9 mouse cellular contexts compared by ENCODE assay signal in genomic region chr11:78856310-78856709, GRCm38 (mm10). TPM values are rescaled to one million over a fixed set of nuclear protein-coding genes. Genes with fewer than 3 reads are reported as not detected.
DNase-seq lines count a peak whose midpoint lies in the region; ATAC-seq and TF ChIP-seq lines count a peak whose summit lies in the region.
"Had no signal": no experiment of that assay in that cellular context is flagged by ENCODE, and none has a peak within 500 bp of the region (broad histone marks: within the 10 kb centered on the region; RNA-seq: fewer than 3 reads in every experiment).

No protein-coding gene starts in this region.

- DNase-seq in heart, adult 18-20 months: peak; percentile 79 to 92
- DNase-seq in embryonic facial prominence, embryonic 14.5 days (ENCODE audit: low spot score): peak; percentile 72
- DNase-seq in heart, postnatal 36 days: peak; percentile 84 to 90
- DNase-seq in left cerebral cortex, adult 11 months (ENCODE audit: low spot score): peak; percentile 48
- DNase-seq in mesoderm, embryonic 11.5 days (ENCODE audit: low read depth, low spot score): peak; percentile 88
- DNase-seq in spleen, postnatal 10 days (ENCODE audit: low spot score in 2 of 2): peak; percentile 76 to 89

- no peaks in the 10 kb centered on the region for H3K27me3 ChIP-seq in heart, embryonic 11.5 days (ENCODE audit: control insufficient read depth, insufficient read depth, low read length)
- H3K27me3 ChIP-seq in embryonic facial prominence, embryonic 14.5 days (replicated peaks; ENCODE audit: control insufficient read depth, insufficient read depth, low read length): no peaks in the 10 kb centered on the region
- H3K27me3 ChIP-seq: stomach, embryonic 15.5 days had no signal

- 11% methylated on average over 7 of the region's 7 CpGs for WGBS in heart, embryonic 11.5 days (ENCODE audit: insufficient replicate concordance)
- 12% methylated on average over 7 of the region's 7 CpGs for WGBS in bone marrow, adult 2 months
- WGBS in embryonic facial prominence, embryonic 14.5 days: 8% methylated on average over 7 of the region's 7 CpGs

- H3K4me2 ChIP-seq in heart, embryonic 11.5 days: no peak overlapping the region
- no peak overlapping the region for H3K4me2 ChIP-seq in embryonic facial prominence, embryonic 14.5 days (ENCODE audit: low read depth, low read length)
- H3K4me2 ChIP-seq: stomach, embryonic 15.5 days had no signal

- H3K9ac ChIP-seq in heart, embryonic 11.5 days (ENCODE audit: low read depth, low read length): no peak overlapping the region
- no peak overlapping the region for H3K9ac ChIP-seq in embryonic facial prominence, embryonic 14.5 days (ENCODE audit: low read depth, low read length)
- H3K9ac ChIP-seq: stomach, embryonic 15.5 days had no signal

- intact Hi-C loops in heart, postnatal 36 days (cut with DNase I): loop anchor here (1.0 to 10.0 kb wide), 4 partner anchors 67 to 438 kb away; partner anchors contain the start of gene Gm9964

- no peak overlapping the region for H3K4me3 ChIP-seq in heart, embryonic 11.5 days (ENCODE audit: low read depth, low read length)
- H3K4me3 ChIP-seq in bone marrow, adult 2 months (replicated peaks; ENCODE audit: control insufficient read depth, low read depth, low read length): no peak overlapping the region
- H3K4me3 ChIP-seq in embryonic facial prominence, embryonic 14.5 days (ENCODE audit: low read depth, low read length): no peak overlapping the region
- H3K4me3 ChIP-seq: stomach, embryonic 15.5 days had no signal

- TF ChIP-seq CTCF in bone marrow, adult 2 months (IDR thresholded peaks at IDR 0.05; ENCODE audit: control insufficient read depth, insufficient read depth, low read length): peak; percentile 96

- no peaks in the 10 kb centered on the region for H3K9me3 ChIP-seq in heart, embryonic 11.5 days (replicated peaks; ENCODE audit: control insufficient read depth, low read length)
- no peaks in the 10 kb centered on the region for H3K9me3 ChIP-seq in embryonic facial prominence, embryonic 14.5 days (ENCODE audit: control insufficient read depth, low read length)
- H3K9me3 ChIP-seq: stomach, embryonic 15.5 days had no signal

- no peaks in the 10 kb centered on the region for H3K4me1 ChIP-seq in heart, embryonic 11.5 days (ENCODE audit: control insufficient read depth, insufficient read depth, low read length)
- H3K4me1 ChIP-seq in bone marrow, adult 2 months (ENCODE audit: control insufficient read depth, insufficient read depth, low read length): no peaks in the 10 kb centered on the region; the same call in 1 of the 2 replicates
- no peaks in the 10 kb centered on the region for H3K4me1 ChIP-seq in embryonic facial prominence, embryonic 14.5 days (ENCODE audit: control insufficient read depth, insufficient read depth, low read length)
- H3K4me1 ChIP-seq: stomach, embryonic 15.5 days had no signal

- TF ChIP-seq POLR2A in bone marrow, adult 2 months (IDR thresholded peaks at IDR 0.05; ENCODE audit: borderline replicate concordance, control insufficient read depth, low read depth, low read length): no peak

- no peak overlapping the region for H3K27ac ChIP-seq in heart, embryonic 11.5 days (ENCODE audit: low read depth, low read length)
- no peak overlapping the region for H3K27ac ChIP-seq in bone marrow, adult 2 months (ENCODE audit: control insufficient read depth, insufficient read depth, low read depth, low read length, poor library complexity)
- no peak overlapping the region for H3K27ac ChIP-seq in embryonic facial prominence, embryonic 14.5 days (replicated peaks; ENCODE audit: low read depth, low read length)
- H3K27ac ChIP-seq: stomach, embryonic 15.5 days had no signal

- no peaks in the 10 kb centered on the region for H3K36me3 ChIP-seq in heart, embryonic 11.5 days (ENCODE audit: control insufficient read depth, insufficient read depth, low read length)
- H3K36me3 ChIP-seq in embryonic facial prominence, embryonic 14.5 days (ENCODE audit: control insufficient read depth, insufficient read depth, low read length): no peaks in the 10 kb centered on the region
- H3K36me3 ChIP-seq: stomach, embryonic 15.5 days had no signal

- no peak for ATAC-seq in heart, embryonic 11.5 days (replicated peaks; ENCODE audit: insufficient number of reproducible peaks, low FRiP score, low TSS enrichment)
- no peak; the same call in 1 of the 2 replicates for ATAC-seq in embryonic facial prominence, embryonic 14.5 days (ENCODE audit: low read depth)

RNA-seq across cellular contexts. Expression of gene Lyrm9, which starts 29.9 kb away (rescaled TPM):
- total RNA-seq in heart, adult 18-20 months (2021): 10 to 100 TPM; 36.4 to 39.4 TPM
- 27.4 and 28.3 TPM in 2 replicates for polyA plus RNA-seq in heart, embryonic 11.5 days (2014; fragmentation: Nextera tagmentation; extraction: Ambion mirVana)
- 19.0 and 27.0 TPM in 2 replicates for polyA plus RNA-seq in bone marrow, adult 2 months (2011; ENCODE audit: insufficient read depth, insufficient read length, low replicate concordance, missing spikeins)
- 10.5 and 14.2 TPM in 2 replicates for polyA plus RNA-seq in embryonic facial prominence, embryonic 14.5 days (2014; fragmentation: Nextera tagmentation; extraction: Ambion mirVana)
- 10 to 100 TPM; 34.7 to 36.5 TPM for total RNA-seq in heart, postnatal 36 days (2021)
